Mouse (Mus musculus): Measurements from ENCODE around the gene Twsg1.

The Twsg1 gene

DNA sequence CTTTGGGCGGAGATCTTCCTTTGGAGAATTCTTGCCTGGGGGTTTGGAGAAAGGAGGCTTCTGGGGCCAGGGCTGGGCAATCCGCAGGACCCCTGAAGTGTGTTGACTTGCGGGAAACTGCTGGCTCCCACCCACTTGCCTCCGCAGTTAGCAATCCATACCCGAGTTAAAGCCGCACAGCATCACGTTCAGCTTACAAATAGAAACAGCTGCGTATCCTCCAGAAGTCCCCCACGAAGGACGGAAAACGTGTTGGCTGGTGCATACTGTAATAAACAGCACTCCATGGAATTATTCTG lies 65.7 kb downstream of the Twsg1 start:
- DNase-seq = no peak

DNA sequence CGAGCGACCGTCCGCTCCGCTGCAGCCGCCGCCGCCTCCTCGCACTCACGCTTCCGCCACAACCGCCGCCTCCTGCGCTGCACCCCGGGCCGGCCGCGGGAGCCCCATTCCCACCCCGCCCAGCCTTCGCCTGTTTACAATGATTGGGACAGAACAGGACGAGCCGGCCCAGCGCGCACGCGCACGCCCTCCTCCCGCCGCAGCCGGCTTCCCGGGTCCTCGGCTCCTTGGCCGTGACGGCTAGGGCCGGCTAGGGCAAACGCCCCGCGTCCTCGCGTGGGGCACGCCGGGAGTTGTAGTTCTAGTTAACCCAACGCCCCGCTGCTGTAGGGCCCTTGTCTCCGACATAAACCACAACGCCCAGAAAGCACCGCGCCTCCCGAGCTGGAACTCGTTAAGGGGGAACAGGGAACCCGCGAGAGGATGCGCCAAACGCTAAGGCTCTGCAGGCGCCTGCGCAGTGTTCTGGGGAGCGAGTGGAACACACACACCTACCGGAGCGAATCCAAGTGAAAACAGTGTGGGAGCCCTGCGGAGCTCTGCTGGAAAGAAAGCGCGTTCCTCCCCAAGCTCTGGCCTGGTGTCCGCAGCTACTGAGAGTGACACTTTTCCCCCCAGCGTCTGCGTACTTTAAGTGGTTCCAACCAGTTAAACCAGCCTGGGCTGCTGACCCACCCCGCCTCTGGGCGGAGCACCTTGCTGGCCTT lies 66.2 kb downstream of the Twsg1 start:
- peak; percentile 99 for DNase-seq

DNA sequence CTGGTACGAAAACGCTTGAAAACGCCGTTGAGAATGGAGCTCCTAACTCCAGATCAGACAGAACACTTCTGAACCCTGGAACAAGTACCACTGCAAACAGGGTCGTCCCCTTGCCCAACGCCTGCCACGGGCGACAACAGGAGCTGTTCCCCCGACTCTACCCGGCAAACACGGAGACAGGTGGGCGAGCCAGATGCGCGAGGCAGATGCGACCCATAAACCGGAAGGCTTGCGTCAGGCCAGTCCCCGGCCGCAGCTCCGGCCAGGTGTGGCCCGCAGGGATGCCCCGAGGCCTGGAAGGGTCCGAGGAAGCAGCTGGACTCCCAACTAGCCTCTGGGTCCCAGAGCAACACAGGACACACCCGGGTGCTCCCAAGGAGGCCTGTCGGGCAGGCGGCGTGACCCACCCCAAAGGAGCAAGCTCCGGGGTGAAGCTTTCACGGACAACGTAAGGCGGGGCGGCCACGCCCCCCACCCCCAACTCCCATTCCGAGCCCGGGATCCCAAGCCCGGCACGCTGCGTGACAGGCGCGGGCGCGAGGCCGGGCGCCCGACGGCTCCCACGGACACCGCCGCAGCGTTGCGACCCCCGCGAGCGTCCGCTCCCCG lies 66.9 kb downstream of the Twsg1 start:
- DNase-seq = no peak

DNA sequence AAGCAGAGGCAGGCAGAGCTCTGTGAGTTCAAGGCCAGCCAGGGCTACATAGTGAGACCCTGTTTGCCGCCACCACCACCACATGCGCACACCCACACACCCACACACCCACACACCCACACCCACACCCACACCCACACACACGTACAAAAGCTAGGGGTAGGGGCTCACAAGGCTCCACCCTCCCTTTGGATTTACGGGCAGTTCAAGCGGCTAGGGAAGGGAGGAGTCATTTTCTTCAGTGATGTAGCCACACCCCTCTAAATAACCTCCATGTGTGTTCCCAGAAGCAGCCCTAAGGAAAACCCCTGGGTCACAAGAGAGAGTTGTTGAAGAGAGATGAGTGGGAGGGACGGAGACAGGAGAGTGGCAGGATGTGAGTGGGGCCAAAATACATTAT lies 74.0 kb downstream of the Twsg1 start:
- no peak for DNase-seq

DNA sequence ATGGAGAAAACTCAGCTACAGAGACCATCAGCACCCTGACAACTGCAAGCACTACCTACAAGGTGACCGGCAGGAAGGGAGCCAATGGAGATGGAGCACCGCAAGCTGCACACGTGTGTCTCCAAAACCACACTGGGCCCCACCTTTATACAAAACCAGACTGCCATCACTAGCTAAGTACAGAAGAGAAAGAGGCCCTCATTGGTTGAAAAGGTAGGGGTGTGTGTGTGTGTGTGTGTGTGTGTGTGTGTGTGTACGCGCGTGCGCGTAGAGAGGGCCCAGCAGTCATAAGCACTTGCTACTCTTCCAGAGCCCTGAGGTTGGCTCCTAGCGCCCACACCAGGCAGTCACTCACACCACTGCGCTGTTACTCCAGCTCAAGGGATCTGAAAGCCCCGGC lies 77.2 kb downstream of the Twsg1 start:
- no peak for DNase-seq

DNA sequence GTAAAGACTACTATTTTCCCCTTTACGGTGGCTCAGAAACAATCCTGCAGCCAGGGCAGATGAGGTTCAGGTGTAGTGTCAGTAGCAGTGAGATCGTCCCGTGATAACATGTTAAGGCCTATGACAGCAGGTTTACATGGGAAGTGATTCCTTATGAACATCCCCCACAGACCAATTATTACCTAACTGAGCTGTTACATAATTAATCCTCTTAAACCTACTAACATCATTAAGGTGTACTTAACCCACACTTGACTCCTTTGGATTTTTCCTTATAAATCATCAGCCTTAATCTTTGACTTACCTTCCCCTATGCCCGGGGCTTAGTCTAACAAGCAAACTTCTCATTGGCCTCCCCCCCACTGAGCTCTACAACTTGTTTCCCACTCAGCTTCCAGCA lies 77.9 kb downstream of the Twsg1 start:
- DNase-seq = no peak

DNA sequence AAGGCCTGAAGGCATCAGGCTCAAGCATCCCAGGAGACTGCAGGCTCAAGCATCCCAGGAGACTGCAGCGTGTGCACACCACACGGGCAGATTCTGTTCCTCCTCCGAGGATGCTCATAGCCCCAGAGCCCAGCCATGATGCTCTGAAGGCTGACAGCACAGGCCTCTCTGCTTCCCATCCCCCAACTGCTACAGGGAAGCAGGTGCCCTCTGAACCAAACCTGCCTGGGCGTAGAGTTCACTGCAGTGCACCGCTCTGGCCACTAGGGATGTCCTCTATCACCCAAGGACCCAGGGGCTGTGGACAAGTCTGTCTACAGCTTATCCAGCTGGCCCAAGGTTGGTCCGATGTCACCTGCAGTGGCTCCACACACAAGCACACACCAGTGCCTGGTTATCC lies 78.4 kb downstream of the Twsg1 start:
- DNase-seq = no peak

DNA sequence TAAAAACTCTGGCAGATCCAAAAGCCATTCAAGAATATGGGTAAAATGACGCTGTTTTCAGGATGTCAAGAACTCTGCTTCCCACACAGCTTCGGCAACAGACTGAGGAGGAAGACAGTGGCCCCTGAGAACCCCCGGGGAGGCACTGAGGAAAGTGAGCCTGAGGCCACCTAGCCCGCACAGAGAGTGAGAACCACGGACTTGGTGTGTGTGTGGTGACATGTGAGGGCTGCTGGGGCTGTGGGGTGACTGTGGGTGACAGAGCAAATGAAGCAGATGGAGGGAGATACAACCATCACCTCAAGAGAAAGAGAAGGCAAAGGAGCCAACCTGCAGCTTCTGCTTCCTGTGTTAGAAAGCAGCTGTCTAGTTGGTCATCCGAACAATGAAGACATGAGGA lies 79.0 kb downstream of the Twsg1 start:
- no peak for DNase-seq
